Mouse (Mus musculus): ENCODE results near the gene Gm47189. TPM values are rescaled to one million over a fixed set of nuclear protein-coding genes. Genes with fewer than 3 reads are reported as not detected.
"Not testable (repeated sequence)": the region's sequence is repeated elsewhere in the genome, so short reads cannot be mapped to it uniquely, and the experiment has no call there.

The Gm47189 gene
- polyA plus RNA-seq (2012; rRNA removed): not detected in 2 replicates

DNA sequence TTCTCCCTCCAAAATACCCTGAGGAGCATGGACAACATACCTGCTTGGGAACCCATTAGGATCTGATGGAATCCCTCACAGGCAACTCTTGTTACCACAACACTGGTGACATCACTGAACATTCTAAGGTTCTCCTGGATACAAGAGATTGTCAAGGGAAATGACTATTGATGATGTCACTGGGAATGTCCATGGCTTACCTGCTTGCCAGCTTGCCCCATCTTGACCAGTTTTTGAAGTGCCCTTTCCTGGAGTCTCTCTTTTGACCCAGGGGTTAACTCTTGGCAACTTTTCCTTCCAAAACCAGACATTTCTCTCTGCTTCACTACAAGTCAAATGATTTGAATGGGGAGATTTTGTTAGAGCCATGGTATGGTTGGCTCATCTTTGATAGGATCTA is at the start of gene Gm47189:
Gene Gm47189 (minus strand): TSS at position 101 of the 400 bp plus-strand sequence.
- H3K4me3 ChIP-seq (ENCODE audit: low read depth, low read length); H3K27ac ChIP-seq (ENCODE audit: insufficient read depth, low read depth, low read length); H3K36me3 ChIP-seq (ENCODE audit: control insufficient read depth, insufficient read depth, low read length); H3K4me1 ChIP-seq (ENCODE audit: control insufficient read depth, insufficient read depth, insufficient read length, low read length); H3K27me3 ChIP-seq (ENCODE audit: control insufficient read depth, insufficient read depth, low read length): not testable (repeated sequence)

DNA sequence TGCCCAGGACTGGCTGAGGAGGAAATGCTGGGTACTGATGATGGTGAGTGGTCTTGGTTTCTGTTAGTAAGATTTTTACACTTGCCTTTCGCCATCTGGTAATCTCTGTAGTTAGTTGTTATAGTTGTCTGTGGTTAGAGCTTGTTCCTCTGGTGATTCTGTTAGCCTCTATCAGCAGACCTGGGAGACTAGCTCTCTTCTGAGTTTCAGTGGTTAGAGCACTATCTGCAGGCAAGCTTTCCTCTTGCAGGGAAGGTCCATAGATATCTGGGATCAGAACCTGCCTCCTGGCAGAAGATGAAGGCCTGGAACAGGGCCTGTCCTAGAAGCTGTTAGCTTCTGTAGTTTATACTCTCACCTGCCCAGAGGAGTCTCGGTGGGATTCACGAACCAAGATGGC is 16.3 kb downstream of the Gm47189 start:
- H3K4me3 ChIP-seq (ENCODE audit: low read depth, low read length); H3K36me3 ChIP-seq (ENCODE audit: control insufficient read depth, insufficient read depth, low read length); H3K27me3 ChIP-seq (ENCODE audit: control insufficient read depth, insufficient read depth, low read length); H3K4me1 ChIP-seq (ENCODE audit: control insufficient read depth, insufficient read depth, insufficient read length, low read length); H3K27ac ChIP-seq (ENCODE audit: insufficient read depth, low read depth, low read length): not testable (repeated sequence)
- WGBS: 70% methylated on average over 3 of the region's 3 CpGs

- H3K36me3 ChIP-seq (ENCODE audit: control insufficient read depth, insufficient read depth, low read length); H3K4me3 ChIP-seq (ENCODE audit: low read depth, low read length); H3K27me3 ChIP-seq (ENCODE audit: control insufficient read depth, insufficient read depth, low read length); H3K4me1 ChIP-seq (ENCODE audit: control insufficient read depth, insufficient read depth, insufficient read length, low read length); H3K27ac ChIP-seq (ENCODE audit: insufficient read depth, low read depth, low read length): not testable (repeated sequence)
- whole genome bisulfite sequencing: 79% methylated on average over 1 of the region's 1 CpGs
These were observed 21.7 kb downstream of the Gm47189 start, which contains the start of gene Gm7929 for GRCm38 (mm10) chr14:41750514-41750913. Gm7929 (minus strand) TSS chr14:41750614.

- H3K4me3 ChIP-seq (ENCODE audit: low read depth, low read length); H3K36me3 ChIP-seq (ENCODE audit: control insufficient read depth, insufficient read depth, low read length); H3K4me1 ChIP-seq (ENCODE audit: control insufficient read depth, insufficient read depth, insufficient read length, low read length); H3K27ac ChIP-seq (ENCODE audit: insufficient read depth, low read depth, low read length); H3K27me3 ChIP-seq (ENCODE audit: control insufficient read depth, insufficient read depth, low read length): not testable (repeated sequence)
- 73% methylated on average over 17 of the region's 17 CpGs for WGBS
These were observed 48.8 kb downstream of the Gm47189 start for GRCm38 (mm10) chr14:41723437-41723836.

- H3K36me3 ChIP-seq (ENCODE audit: control insufficient read depth, insufficient read depth, low read length); H3K4me1 ChIP-seq (ENCODE audit: control insufficient read depth, insufficient read depth, insufficient read length, low read length); H3K27ac ChIP-seq (ENCODE audit: insufficient read depth, low read depth, low read length); H3K27me3 ChIP-seq (ENCODE audit: control insufficient read depth, insufficient read depth, low read length); H3K4me3 ChIP-seq (ENCODE audit: low read depth, low read length): not testable (repeated sequence)
- 78% methylated on average over 1 of the region's 1 CpGs for WGBS
These were observed 55.1 kb downstream of the Gm47189 start for GRCm38 (mm10) chr14:41717180-41717579.

Other genes with a start within 250 kb of the Gm47189 start
- not detected in 2 replicates for gene Gm7970, start 216.9 kb downstream of the Gm47189 start, polyA plus RNA-seq (2012; rRNA removed)
- not detected in 2 replicates for gene 1700049E17Rik2, start 199.2 kb downstream of the Gm47189 start, polyA plus RNA-seq (2012; rRNA removed)
- gene Gm3072, start 147.8 kb downstream of the Gm47189 start, polyA plus RNA-seq (2012; rRNA removed): not detected in 2 replicates
- not detected in 2 replicates for gene Gm3676, start 126.0 kb downstream of the Gm47189 start, polyA plus RNA-seq (2012; rRNA removed)
- not detected in 2 replicates for gene Gm8068, start 70.6 kb downstream of the Gm47189 start, polyA plus RNA-seq (2012; rRNA removed)
- gene Gm7929, start 21.8 kb downstream of the Gm47189 start, polyA plus RNA-seq (2012; rRNA removed): not detected in 2 replicates
- not detected in 2 replicates for gene Gm7980, start 134.8 kb upstream of the Gm47189 start, polyA plus RNA-seq (2012; rRNA removed)
- gene 1700049E17Rik1, start 152.5 kb upstream of the Gm47189 start, polyA plus RNA-seq (2012; rRNA removed): not detected in 2 replicates
- gene 1700024B05Rik, start 171.6 kb upstream of the Gm47189 start, polyA plus RNA-seq (2012; rRNA removed): not detected in 2 replicates
- not detected in 2 replicates for gene Gm6401, start 195.5 kb upstream of the Gm47189 start, polyA plus RNA-seq (2012; rRNA removed)
- not detected in 2 replicates for gene Gm3543, start 210.9 kb upstream of the Gm47189 start, polyA plus RNA-seq (2012; rRNA removed)